Mouse (Mus musculus): ENCODE results near the gene Srpk2. TPM values are rescaled to one million over a fixed set of nuclear protein-coding genes. Genes with fewer than 3 reads are reported as not detected.

Gene Srpk2
- total and polyA plus RNA-seq, 3 experiments, result 20.6 to 31.1 (median 23.3) TPM

- TF ChIP-seq TBP (conservative IDR thresholded peaks at IDR 0.05; ENCODE audit: low read depth, low read length) (no peak), CHD2 (IDR thresholded peaks at IDR 0.05; ENCODE audit: low read length) (no peak), HCFC1 (IDR thresholded peaks at IDR 0.05; ENCODE audit: low read depth, low read length) (no peak), POLR2A (IDR thresholded peaks at IDR 0.05; ENCODE audit: low read depth, low read length) (no peak), SIN3A (IDR thresholded peaks at IDR 0.05; ENCODE audit: low read length) (no peak), POLR2AphosphoS2 (IDR thresholded peaks at IDR 0.05; ENCODE audit: low read depth, low read length) (no peak), ZNF384 (IDR thresholded peaks at IDR 0.05; ENCODE audit: low read depth, low read length) (no peak), MXI1 (IDR thresholded peaks at IDR 0.05; ENCODE audit: low read depth, low read length) (no peak), ZKSCAN1 (IDR thresholded peaks at IDR 0.05; ENCODE audit: borderline replicate concordance, low read depth, low read length) (no peak), USF2 (conservative IDR thresholded peaks at IDR 0.05; ENCODE audit: low read depth, low read length) (no peak)
- no peaks in the 10 kb centered on the region for H3K9me3 ChIP-seq (replicated peaks; ENCODE audit: low read length)
- no peak overlapping the region for H3K27ac ChIP-seq (ENCODE audit: insufficient read depth, low read depth)
- no peak overlapping the region for H3K4me2 ChIP-seq (ENCODE audit: insufficient read depth, low read depth, poor library complexity, severe bottlenecking)
- in situ Hi-C loops (cut with MboI; ENCODE audit: low pct_ligation_motif_present, low pct_unique_long_range_greater_than_20kb, low sequenced_read_pairs), result loop anchor here (10.0 kb wide), 2 partner anchors 143 to 203 kb away; no protein-coding TSS in a partner anchor
- H3K27me3 ChIP-seq (replicated peaks), result no peaks in the 10 kb centered on the region
- H3K36me3 ChIP-seq (replicated peaks in 1 of 2; ENCODE audit: control insufficient read depth in 1 of 2, insufficient read depth in 1 of 2, low read length in 1 of 2), result peaks cover 48 to 91% of the 10 kb centered on the region in 2 experiments
- H3K9ac ChIP-seq (ENCODE audit: insufficient read depth, low read depth), result no peak overlapping the region
- H3K79me2 ChIP-seq (replicated peaks; ENCODE audit: control insufficient read depth, extremely low read depth, insufficient read depth, poor library complexity, severe bottlenecking), result no peaks in the 10 kb centered on the region
- dilution Hi-C loops (cut with MboI; ENCODE audit: extremely low pct_ligation_motif_present, extremely low pct_unique_long_range_greater_than_20kb, low sequenced_read_pairs), result no loop called here
- no peak overlapping the region for H3K4me3 ChIP-seq (replicated peaks in 1 of 3; ENCODE audit: low read depth in 2 of 3, low read length in 2 of 3, poor library complexity in 1 of 3)
- H3K4me1 ChIP-seq (ENCODE audit: control insufficient read depth in 1 of 2, insufficient read depth in 2 of 2), result no peaks in the 10 kb centered on the region
- no peak for DNase-seq (ENCODE audit: extremely low read depth)
Measured at GRCm38 (mm10) chr5:23511456-23511855, 173.0 kb downstream of the Srpk2 start.

GRCm38 (mm10) chr5:23508630-23509029 is 175.8 kb downstream of the Srpk2 start:
- in situ Hi-C loops (cut with MboI; ENCODE audit: low pct_ligation_motif_present, low pct_unique_long_range_greater_than_20kb, low sequenced_read_pairs) (no loop called here), dilution Hi-C loops (cut with MboI; ENCODE audit: extremely low pct_ligation_motif_present, extremely low pct_unique_long_range_greater_than_20kb, low sequenced_read_pairs) (no loop called here)
- Histone ChIP-seq H3K27me3 (replicated peaks) (no peaks in the 10 kb centered on the region), H3K4me3 (replicated peaks in 1 of 3; ENCODE audit: low read depth in 2 of 3, low read length in 2 of 3, poor library complexity in 1 of 3) (no peak overlapping the region), H3K79me2 (replicated peaks; ENCODE audit: control insufficient read depth, extremely low read depth, insufficient read depth, poor library complexity, severe bottlenecking) (no peaks in the 10 kb centered on the region), H3K4me2 (ENCODE audit: insufficient read depth, low read depth, poor library complexity, severe bottlenecking) (no peak overlapping the region), H3K9ac (ENCODE audit: insufficient read depth, low read depth) (no peak overlapping the region), H3K4me1 (ENCODE audit: control insufficient read depth in 1 of 2, insufficient read depth in 2 of 2) (no peaks in the 10 kb centered on the region), H3K9me3 (replicated peaks; ENCODE audit: low read length) (no peaks in the 10 kb centered on the region), H3K36me3 (replicated peaks in 1 of 2; ENCODE audit: control insufficient read depth in 1 of 2, insufficient read depth in 1 of 2, low read length in 1 of 2) (peaks cover 36 to 84% of the 10 kb centered on the region in 2 experiments), H3K27ac (ENCODE audit: insufficient read depth, low read depth) (no peak overlapping the region)
- DNase-seq (ENCODE audit: extremely low read depth), result no peak
- no peak for TF ChIP-seq MYC (IDR thresholded peaks at IDR 0.05; ENCODE audit: low read depth, low read length)
- TF ChIP-seq ZKSCAN1 (IDR thresholded peaks at IDR 0.05; ENCODE audit: borderline replicate concordance, low read depth, low read length), result no peak

- dilution Hi-C loops (cut with MboI; ENCODE audit: extremely low pct_ligation_motif_present, extremely low pct_unique_long_range_greater_than_20kb, low sequenced_read_pairs) (no loop called here), in situ Hi-C loops (cut with MboI; ENCODE audit: low pct_ligation_motif_present, low pct_unique_long_range_greater_than_20kb, low sequenced_read_pairs) (no loop called here)
- Histone ChIP-seq H3K27me3 (replicated peaks) (no peaks in the 10 kb centered on the region), H3K79me2 (replicated peaks; ENCODE audit: control insufficient read depth, extremely low read depth, insufficient read depth, poor library complexity, severe bottlenecking) (no peaks in the 10 kb centered on the region), H3K36me3 (replicated peaks in 1 of 2; ENCODE audit: control insufficient read depth in 1 of 2, insufficient read depth in 1 of 2, low read length in 1 of 2) (peaks cover 32 to 82% of the 10 kb centered on the region in 2 experiments), H3K9me3 (replicated peaks; ENCODE audit: low read length) (no peaks in the 10 kb centered on the region), H3K4me2 (ENCODE audit: insufficient read depth, low read depth, poor library complexity, severe bottlenecking) (no peak overlapping the region), H3K9ac (ENCODE audit: insufficient read depth, low read depth) (no peak overlapping the region), H3K27ac (ENCODE audit: insufficient read depth, low read depth) (no peak overlapping the region), H3K4me1 (ENCODE audit: control insufficient read depth in 1 of 2, insufficient read depth in 2 of 2) (no peaks in the 10 kb centered on the region), H3K4me3 (replicated peaks in 1 of 3; ENCODE audit: low read depth in 2 of 3, low read length in 2 of 3, poor library complexity in 1 of 3) (no peak overlapping the region)
- DNase-seq (ENCODE audit: extremely low read depth), result no peak
- TF ChIP-seq POLR2AphosphoS2 (IDR thresholded peaks at IDR 0.05; ENCODE audit: low read depth, low read length) (0 out of 2 replicates have a peak, but pooled peaks have one; percentile 38), CTCF (conservative IDR thresholded peaks at IDR 0.05 in 1 of 2, IDR thresholded peaks at IDR 0.05 in 1 of 2; ENCODE audit: low read depth in 2 of 2, low read length in 2 of 2) (no peak)
Measured at GRCm38 (mm10) chr5:23507210-23507609, 177.2 kb downstream of the Srpk2 start.
